Mouse (Mus musculus) limb, embryonic 14.5 days (tissue): ENCODE results near the gene Steap4. TPM values are rescaled to one million over a fixed set of nuclear protein-coding genes. Genes with fewer than 3 reads are reported as not detected.

Experiments used
- ATAC-seq: fragments of 200-750 bp; cut with Nextera tagmentation; 2 replicates; pipeline ENCODE4 v1.8.0; 2017; ENCODE audit warnings: low read depth, moderate number of reproducible peaks, moderate TSS enrichment; ENCODE audit not compliant: low FRiP score
- DNase-seq: peaks from one replicate; pipeline ENCODE4 v3.0.0-alpha.2; 2015; ENCODE audit warnings: low spot score
- H3K27ac ChIP-seq: fragments of 300-500 bp; sonication (generic); replicated peaks from 2 replicates; pipeline ENCODE4 v1.5.1; 2014; ENCODE audit warnings: low read depth, mild to moderate bottlenecking, low read length, moderate library complexity, mixed read lengths
- H3K27me3 ChIP-seq: fragments of 300-500 bp; sonication (generic); 2 replicates; pipeline ENCODE4 v1.6.1; 2014; ENCODE audit warnings: low read length, mixed read lengths; ENCODE audit not compliant: control insufficient read depth, insufficient read depth
- H3K36me3 ChIP-seq: fragments of 300-500 bp; sonication (generic); 2 replicates; pipeline ENCODE4 v1.6.1; 2014; ENCODE audit warnings: mild to moderate bottlenecking, low read length, moderate library complexity, mixed read lengths; ENCODE audit not compliant: control insufficient read depth, insufficient read depth
- H3K4me1 ChIP-seq: fragments of 300-500 bp; sonication (generic); 2 replicates; pipeline ENCODE4 v1.6.1; 2014; ENCODE audit warnings: antibody characterized with exemption, low read length, mixed read lengths; ENCODE audit not compliant: control insufficient read depth, insufficient read depth
- H3K4me2 ChIP-seq: fragments of 300-500 bp; sonication (generic); replicated peaks from 2 replicates; pipeline ENCODE4 v1.6.1; 2014; ENCODE audit warnings: low read depth, mild to moderate bottlenecking, low read length, moderate library complexity; ENCODE audit not compliant: severe bottlenecking
- H3K4me3 ChIP-seq: fragments of 300-500 bp; sonication (generic); replicated peaks from 2 replicates; pipeline ENCODE4 v1.5.1; 2014; ENCODE audit warnings: low read length
- H3K9ac ChIP-seq: fragments of 300-500 bp; sonication (generic); 2 replicates; pipeline ENCODE4 v1.6.1; 2014; ENCODE audit warnings: mild to moderate bottlenecking, low read depth, low read length, moderate library complexity; ENCODE audit not compliant: severe bottlenecking
- H3K9me3 ChIP-seq: fragments of 300-500 bp; sonication (generic); 2 replicates; pipeline ENCODE4 v1.6.1; 2016; ENCODE audit warnings: low read length; ENCODE audit not compliant: control insufficient read depth
- POLR2A ChIP-seq: fragments of 200-500 bp; IDR thresholded peaks from 2 replicates; pipeline ENCODE4 v1.8.0; 2012; ENCODE audit warnings: inconsistent platforms, mild to moderate bottlenecking, moderate library complexity, borderline replicate concordance; ENCODE audit not compliant: insufficient read depth, insufficient read length; ENCODE audit errors: extremely low read depth
- WGBS: fragments of 180-500 bp; shearing (Covaris S2); extraction: QIAGEN DNeasy Blood & Tissue Kit; methylation state at CpG from one replicate; pipeline ENCODE4 v1.1.7; 2014; 5-methylcytosine and 5-hydroxymethylcytosine counted together
- polyA plus RNA-seq, 2 experiments: library from polyadenylated mRNA; depleted of rRNA in 1 of 2; stranded (reverse) in 1 of 2; unstranded in 1 of 2; fragments of >200 nt; fragmentation: Nextera tagmentation in 1 of 2; extraction: Ambion mirVana in 1 of 2; gene quantifications; 2 replicates each; pipeline versions ENCODE4 v1.2.1 to v1.2.3; 2012 to 2014

Steap4 gene
- polyA plus RNA-seq, 2 experiments, result 9.3 TPM

- Histone ChIP-seq H3K27me3 (no peaks in the 10 kb centered on the region), H3K9me3 (no peaks in the 10 kb centered on the region), H3K4me3 (no peak overlapping the region), H3K9ac (no peak overlapping the region), H3K27ac (no peak overlapping the region), H3K4me2 (no peak overlapping the region), H3K4me1 (peaks cover 2% of the 10 kb centered on the region; the same call in 1 of the 2 replicates), H3K36me3 (no peaks in the 10 kb centered on the region)
- TF ChIP-seq POLR2A, result no peak
- no peak for DNase-seq
- no peak for ATAC-seq
- 78% methylated on average over 2 of the region's 2 CpGs for WGBS
These were observed 5.4 kb upstream of the Steap4 start for GRCm38 (mm10) chr5:7954838-7955237.

- H3K4me1 ChIP-seq, result peaks cover 4% of the 10 kb centered on the region; the same call in 1 of the 2 replicates
- H3K4me2 ChIP-seq, result no peak overlapping the region
- no peaks in the 10 kb centered on the region for H3K36me3 ChIP-seq
- no peak overlapping the region for H3K4me3 ChIP-seq
- WGBS, result 51% methylated on average over 5 of the region's 5 CpGs
- H3K9me3 ChIP-seq, result no peaks in the 10 kb centered on the region
- H3K27me3 ChIP-seq, result no peaks in the 10 kb centered on the region
- no peak for ATAC-seq
- no peak overlapping the region for H3K9ac ChIP-seq
- DNase-seq, result no peak
- H3K27ac ChIP-seq, result no peak overlapping the region
- TF ChIP-seq POLR2A, result no peak
These were observed 4.8 kb upstream of the Steap4 start for GRCm38 (mm10) chr5:7955371-7955966.

DNA sequence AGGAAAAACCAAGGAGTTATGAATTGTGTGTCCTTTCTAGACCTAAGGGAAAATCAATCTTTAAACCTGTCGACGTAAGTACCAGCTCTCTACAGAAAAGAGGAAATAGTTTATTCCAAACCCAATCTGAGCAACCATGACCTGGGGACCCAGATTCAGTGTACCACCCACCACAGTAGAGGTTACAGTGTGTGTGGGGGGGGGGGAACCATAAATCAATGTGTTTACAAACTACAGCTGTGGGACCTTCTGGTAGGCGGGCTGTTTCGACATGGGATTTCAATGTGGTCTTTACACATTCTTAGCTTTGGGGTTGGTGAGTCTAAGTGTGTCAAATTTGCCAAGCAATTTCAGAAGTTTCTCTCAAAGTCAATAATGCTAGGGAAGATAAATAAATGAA is 2.2 kb upstream of the Steap4 start:
- Histone ChIP-seq H3K27me3 (no peaks in the 10 kb centered on the region), H3K9ac (no peak overlapping the region), H3K9me3 (no peaks in the 10 kb centered on the region), H3K36me3 (no peaks in the 10 kb centered on the region), H3K4me2 (no peak overlapping the region), H3K27ac (no peak overlapping the region), H3K4me3 (no peak overlapping the region), H3K4me1 (peaks cover 4% of the 10 kb centered on the region; the same call in 1 of the 2 replicates)
- 85% methylated on average over 4 of the region's 4 CpGs for WGBS
- ATAC-seq (no peak), DNase-seq (no peak)
- no peak for TF ChIP-seq POLR2A

DNA sequence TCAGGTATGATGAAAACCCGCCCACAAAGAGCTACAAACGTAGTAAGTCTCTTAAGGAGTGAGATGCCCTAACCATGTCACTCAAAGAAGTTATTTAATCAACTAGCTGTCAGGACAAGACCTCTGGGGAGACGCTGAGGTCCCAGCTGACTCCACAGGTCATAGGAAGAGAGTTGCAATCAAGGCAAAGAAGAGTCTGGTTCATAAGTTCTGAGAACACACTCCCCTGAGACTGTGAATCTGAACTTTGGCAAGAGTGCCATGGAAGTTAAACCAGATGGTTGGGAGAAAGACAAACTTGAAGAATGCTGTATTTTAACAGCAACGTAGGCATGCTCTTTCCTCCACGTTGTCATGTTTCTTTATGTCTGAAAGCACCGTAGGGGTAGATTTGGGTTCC is 971 bp upstream of the Steap4 start:
- Histone ChIP-seq H3K27ac (no peak overlapping the region), H3K4me3 (no peak overlapping the region), H3K9me3 (no peaks in the 10 kb centered on the region), H3K4me1 (peaks cover 4% of the 10 kb centered on the region; the same call in 1 of the 2 replicates), H3K4me2 (no peak overlapping the region), H3K36me3 (no peaks in the 10 kb centered on the region), H3K27me3 (no peaks in the 10 kb centered on the region), H3K9ac (no peak overlapping the region)
- no peak for TF ChIP-seq POLR2A
- ATAC-seq, result no peak
- no peak for DNase-seq
- 79% methylated on average over 6 of the region's 6 CpGs for WGBS

DNA sequence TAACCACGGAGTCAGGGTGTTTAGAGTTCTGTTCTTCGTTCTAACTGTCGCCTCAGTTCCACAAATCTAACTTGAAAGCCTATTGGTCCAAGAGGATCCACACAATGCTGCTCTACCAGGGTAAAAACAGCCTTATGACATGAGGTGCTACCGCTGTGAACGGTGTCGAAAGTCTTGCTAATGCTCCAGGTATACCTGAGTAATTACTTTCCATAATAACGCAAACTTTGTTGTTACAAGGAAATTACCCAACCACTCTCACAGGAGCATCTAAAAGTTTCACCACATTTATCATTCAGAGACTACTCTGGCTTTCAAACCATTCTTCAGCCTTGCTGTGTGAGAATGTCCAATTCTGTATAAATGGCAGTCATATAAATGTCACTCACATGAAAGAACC is 856 bp downstream of the Steap4 start:
- H3K27me3 ChIP-seq, result no peaks in the 10 kb centered on the region
- H3K4me3 ChIP-seq, result no peak overlapping the region
- no peak overlapping the region for H3K27ac ChIP-seq
- peaks cover 4% of the 10 kb centered on the region; the same call in 1 of the 2 replicates for H3K4me1 ChIP-seq
- H3K9ac ChIP-seq, result no peak overlapping the region
- 65% methylated on average over 7 of the region's 7 CpGs for WGBS
- TF ChIP-seq POLR2A, result no peak
- ATAC-seq (no peak), DNase-seq (no peak)
- H3K4me2 ChIP-seq, result no peak overlapping the region
- no peaks in the 10 kb centered on the region for H3K36me3 ChIP-seq
- no peaks in the 10 kb centered on the region for H3K9me3 ChIP-seq
